Mouse (Mus musculus) liver, embryonic 16.5 days (tissue): ENCODE data around the gene Gm21885. TPM values are rescaled to one million over a fixed set of nuclear protein-coding genes. Genes with fewer than 3 reads are reported as not detected.
A peak's percentile ranks its signal among the peaks of the same experiment; 100 is the strongest.

Experiments used
- ATAC-seq: fragments of 200-750 bp; cut with Nextera tagmentation; 2 replicates; pipeline ENCODE4 v1.8.0; 2017; ENCODE audit warnings: low read depth, mild to moderate bottlenecking, moderate number of reproducible peaks, moderate library complexity
- H3K27ac ChIP-seq: fragments of 300-500 bp; sonication (generic); 2 replicates; pipeline ENCODE4 v1.5.1; 2014; ENCODE audit warnings: mild to moderate bottlenecking, low read length
- H3K27me3 ChIP-seq: fragments of 300-500 bp; sonication (generic); 2 replicates; pipeline ENCODE4 v1.6.1; 2014; ENCODE audit warnings: low read depth, low read length, mixed read lengths; ENCODE audit not compliant: control insufficient read depth, insufficient read depth
- H3K36me3 ChIP-seq: fragments of 300-500 bp; sonication (generic); 2 replicates; pipeline ENCODE4 v1.6.1; 2014; ENCODE audit warnings: mild to moderate bottlenecking; ENCODE audit not compliant: control insufficient read depth, insufficient read depth
- H3K4me1 ChIP-seq: fragments of 300-500 bp; sonication (generic); 2 replicates; pipeline ENCODE4 v1.6.1; 2014; ENCODE audit warnings: low read depth, low read length, mixed read lengths; ENCODE audit not compliant: control insufficient read depth
- H3K4me2 ChIP-seq: fragments of 300-500 bp; sonication (generic); 2 replicates; pipeline ENCODE4 v1.6.1; 2014; ENCODE audit warnings: low read depth, low read length, mixed read lengths
- H3K4me3 ChIP-seq: fragments of 300-500 bp; sonication (generic); 2 replicates; pipeline ENCODE4 v1.5.1; 2014; ENCODE audit warnings: low read depth, mild to moderate bottlenecking, low read length
- H3K9ac ChIP-seq: fragments of 300-500 bp; sonication (generic); 2 replicates; pipeline ENCODE4 v1.6.1; 2014; ENCODE audit warnings: low read depth, low read length
- H3K9me3 ChIP-seq: fragments of 300-500 bp; sonication (generic); replicated peaks from 2 replicates; pipeline ENCODE4 v1.6.1; 2016; ENCODE audit warnings: low read length; ENCODE audit not compliant: control insufficient read depth
- WGBS: fragments of 180-500 bp; shearing (Covaris S2); extraction: QIAGEN DNeasy Blood & Tissue Kit; methylation state at CpG from one replicate; pipeline ENCODE4 v1.1.7; 2014; ENCODE audit not compliant: insufficient replicate concordance; 5-methylcytosine and 5-hydroxymethylcytosine counted together
- polyA plus RNA-seq: library from polyadenylated mRNA; unstranded; fragments of >200 nt; fragmentation: Nextera tagmentation; extraction: Ambion mirVana; gene quantifications from 2 replicates; pipeline ENCODE4 v1.2.1, GENCODE M21; 2015

The Gm21885 gene
- polyA plus RNA-seq, 1 experiment from 2014 or later = 0.96 TPM

GRCm38 (mm10) chr11:94320969-94321930 is 39.6 kb downstream of the Gm21885 start:
- H3K9ac ChIP-seq = peak overlapping the region; percentile 94
- H3K4me2 ChIP-seq = peak overlapping the region; percentile 78
- peak overlapping the region; percentile 97 for H3K4me3 ChIP-seq
- ATAC-seq = peak; percentile 68
- no peaks in the 10 kb centered on the region for H3K27me3 ChIP-seq
- peaks cover 2% of the 10 kb centered on the region; the same call in 1 of the 2 replicates for H3K36me3 ChIP-seq
- peaks cover 45% of the 10 kb centered on the region for H3K4me1 ChIP-seq
- no peaks in the 10 kb centered on the region for H3K9me3 ChIP-seq
- peak overlapping the region; percentile 98 for H3K27ac ChIP-seq
- under 1% methylated on average over 65 of the region's 67 CpGs for WGBS

- H3K36me3 ChIP-seq = peaks cover 2% of the 10 kb centered on the region; the same call in 1 of the 2 replicates
- peak within 1 kb of the TSS; percentile 97 for H3K4me3 ChIP-seq
- H3K4me2 ChIP-seq = peak within 1 kb of the TSS; percentile 83
- no peaks in the 10 kb centered on the region for H3K9me3 ChIP-seq
- H3K4me1 ChIP-seq = peaks cover 41% of the 10 kb centered on the region
- H3K27me3 ChIP-seq = no peaks in the 10 kb centered on the region
- peak; percentile 97 for ATAC-seq
- WGBS = 0% methylated on average over 36 of the region's 36 CpGs
- H3K27ac ChIP-seq = peak within 1 kb of the TSS; percentile 98
- H3K9ac ChIP-seq = peak within 1 kb of the TSS; percentile 94
Measured at GRCm38 (mm10) chr11:94321931-94322400, 40.3 kb downstream of the Gm21885 start, which contains the start of gene Luc7l3. Gene Luc7l3 (minus strand): TSS chr11:94321988.

- Histone ChIP-seq H3K27me3 (no peaks in the 10 kb centered on the region), H3K4me3 (peak overlapping the region; percentile 97), H3K36me3 (peaks cover 2% of the 10 kb centered on the region; the same call in 1 of the 2 replicates), H3K9me3 (no peaks in the 10 kb centered on the region), H3K4me2 (peak overlapping the region; percentile 83), H3K27ac (peak overlapping the region; percentile 98), H3K4me1 (peaks cover 39% of the 10 kb centered on the region), H3K9ac (peak overlapping the region; percentile 94)
- no peak for ATAC-seq
- 35% methylated on average over 5 of the region's 5 CpGs for WGBS
Measured at GRCm38 (mm10) chr11:94322636-94323035, 41.0 kb downstream of the Gm21885 start.

- ATAC-seq = no peak
- Histone ChIP-seq H3K9ac (no peak overlapping the region), H3K4me2 (no peak overlapping the region), H3K36me3 (peaks cover 2% of the 10 kb centered on the region; the same call in 1 of the 2 replicates), H3K9me3 (no peaks in the 10 kb centered on the region), H3K4me1 (peaks cover 32% of the 10 kb centered on the region), H3K27ac (no peak overlapping the region), H3K4me3 (no peak overlapping the region), H3K27me3 (no peaks in the 10 kb centered on the region)
- WGBS = 84% methylated on average over 5 of the region's 5 CpGs
Measured at GRCm38 (mm10) chr11:94323271-94323925, 41.7 kb downstream of the Gm21885 start.

- WGBS = 72% methylated on average over 5 of the region's 5 CpGs
- Histone ChIP-seq H3K36me3 (no peaks in the 10 kb centered on the region), H3K9ac (no peak overlapping the region), H3K4me2 (no peak overlapping the region), H3K9me3 (no peaks in the 10 kb centered on the region), H3K27ac (no peak overlapping the region), H3K4me3 (no peak overlapping the region), H3K4me1 (peaks cover 26% of the 10 kb centered on the region), H3K27me3 (no peaks in the 10 kb centered on the region)
- ATAC-seq = no peak
Measured at GRCm38 (mm10) chr11:94324618-94325017, 42.9 kb downstream of the Gm21885 start.

- no peak overlapping the region for H3K4me3 ChIP-seq
- H3K4me1 ChIP-seq = peaks cover 30% of the 10 kb centered on the region
- H3K27ac ChIP-seq = no peak overlapping the region
- ATAC-seq = no peak
- no peaks in the 10 kb centered on the region for H3K9me3 ChIP-seq
- 16% methylated on average over 10 of the region's 10 CpGs for WGBS
- H3K4me2 ChIP-seq = peak overlapping the region; percentile 93
- H3K9ac ChIP-seq = no peak overlapping the region
- H3K27me3 ChIP-seq = no peaks in the 10 kb centered on the region
- no peaks in the 10 kb centered on the region for H3K36me3 ChIP-seq
Measured at GRCm38 (mm10) chr11:94326961-94327411, 45.3 kb downstream of the Gm21885 start.

- Histone ChIP-seq H3K4me2 (peak within 1 kb of the TSS; percentile 93), H3K27me3 (no peaks in the 10 kb centered on the region), H3K4me3 (peak within 1 kb of the TSS; percentile 79), H3K9me3 (no peaks in the 10 kb centered on the region), H3K36me3 (no peaks in the 10 kb centered on the region), H3K27ac (peak within 1 kb of the TSS; percentile 89), H3K9ac (peak within 1 kb of the TSS; percentile 84), H3K4me1 (peaks cover 30% of the 10 kb centered on the region)
- ATAC-seq = peak; percentile 89
- WGBS = under 1% methylated on average over 71 of the region's 78 CpGs
Measured at GRCm38 (mm10) chr11:94327693-94328643, 46.3 kb downstream of the Gm21885 start, which contains the start of gene Ankrd40. Gene Ankrd40 (plus strand): TSS chr11:94328001.

GRCm38 (mm10) chr11:94328644-94329025 is 47.0 kb downstream of the Gm21885 start:
- no peaks in the 10 kb centered on the region for H3K27me3 ChIP-seq
- peak overlapping the region; percentile 84 for H3K9ac ChIP-seq
- peak overlapping the region; percentile 79 for H3K4me3 ChIP-seq
- WGBS = 4% methylated on average over 10 of the region's 10 CpGs
- no peaks in the 10 kb centered on the region for H3K36me3 ChIP-seq
- ATAC-seq = no peak
- peak overlapping the region; percentile 93 for H3K4me2 ChIP-seq
- H3K4me1 ChIP-seq = peaks cover 32% of the 10 kb centered on the region
- H3K27ac ChIP-seq = peak overlapping the region; percentile 89
- no peaks in the 10 kb centered on the region for H3K9me3 ChIP-seq
